Mouse (Mus musculus): ENCODE measurements around the gene Ctla4. TPM values are rescaled to one million over a fixed set of nuclear protein-coding genes. Genes with fewer than 3 reads are reported as not detected.

Gene Ctla4
- total RNA-seq, 1 experiment = not detected

DNA sequence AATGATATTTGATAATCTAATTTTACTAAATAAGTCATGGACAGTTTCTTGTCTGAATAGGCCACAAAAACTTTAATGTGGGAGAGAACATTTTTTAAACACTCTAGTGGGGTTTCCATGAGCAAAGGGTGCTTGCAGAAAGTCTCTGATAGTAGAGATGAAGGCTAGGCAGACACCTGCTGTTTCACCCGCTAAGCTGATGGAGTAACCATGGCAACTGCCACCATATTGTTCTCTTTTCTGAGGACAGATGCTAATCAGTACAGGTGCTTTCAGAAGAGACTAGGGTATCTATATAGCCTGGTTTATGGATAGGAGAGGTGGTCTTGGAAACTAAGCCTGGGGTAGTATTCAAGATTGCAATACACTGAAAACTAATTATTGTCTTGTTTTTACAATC lies 24.0 kb downstream of the Ctla4 start:
- DNase-seq (ENCODE audit: low read depth, low spot score) = no peak
- Histone ChIP-seq H3K27ac (ENCODE audit: insufficient read depth, low read depth, low read length, poor library complexity, severe bottlenecking) (no peak overlapping the region), H3K4me1 (ENCODE audit: control insufficient read depth in 2 of 2, insufficient read depth in 2 of 2, low read length in 2 of 2, poor library complexity in 1 of 2) (no peaks in the 10 kb centered on the region), H3K9me3 (ENCODE audit: control insufficient read depth, insufficient read depth, low read depth, low read length) (no peaks in the 10 kb centered on the region), H3K9ac (ENCODE audit: insufficient read depth, low read depth, low read length, poor library complexity, severe bottlenecking) (no peak overlapping the region), H3K36me3 (ENCODE audit: control insufficient read depth, insufficient read depth, low read length, poor library complexity, severe bottlenecking) (no peaks in the 10 kb centered on the region), H3K4me3 (ENCODE audit: insufficient read depth in 1 of 2, low read depth in 1 of 2, low read length in 2 of 2, poor library complexity in 1 of 2, severe bottlenecking in 1 of 2) (no peak overlapping the region)
- TF ChIP-seq HCFC1 (IDR thresholded peaks at IDR 0.05; ENCODE audit: borderline replicate concordance, insufficient read depth, low read length) (no peak), MAFK (IDR thresholded peaks at IDR 0.05; ENCODE audit: insufficient read depth, low read depth, low read length) (no peak), ZC3H11A (IDR thresholded peaks at IDR 0.05; ENCODE audit: borderline replicate concordance, low read depth, low read length) (no peak)
- in situ Hi-C loops (cut with MboI; ENCODE audit: low sequenced_read_pairs in 2 of 2, unreplicated experiment in 2 of 2) = no loop called here

DNA sequence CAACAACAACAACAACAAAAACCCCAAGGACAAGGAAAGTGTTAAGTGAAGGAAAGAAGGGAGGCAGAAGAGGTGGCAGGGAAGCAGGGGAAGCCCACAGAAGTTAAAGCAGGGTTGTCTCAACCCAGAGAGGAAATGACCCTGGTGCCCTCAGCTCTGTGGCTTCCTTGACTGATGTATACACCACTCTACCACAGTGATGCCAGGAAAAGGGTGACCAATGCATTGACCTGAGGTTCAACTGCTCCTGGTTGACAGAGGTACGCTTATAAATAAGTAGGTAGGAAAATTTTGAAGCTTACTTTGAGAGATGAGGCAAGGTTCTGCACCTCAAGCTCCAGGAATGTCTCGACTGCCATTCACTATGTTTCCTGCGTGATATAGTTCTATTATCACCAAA lies 24.8 kb downstream of the Ctla4 start:
- no peaks in the 10 kb centered on the region for H3K4me1 ChIP-seq (ENCODE audit: control insufficient read depth in 2 of 2, insufficient read depth in 2 of 2, low read length in 2 of 2, poor library complexity in 1 of 2)
- H3K36me3 ChIP-seq (ENCODE audit: control insufficient read depth, insufficient read depth, low read length, poor library complexity, severe bottlenecking) = no peaks in the 10 kb centered on the region
- no peaks in the 10 kb centered on the region for H3K9me3 ChIP-seq (ENCODE audit: control insufficient read depth, insufficient read depth, low read depth, low read length)
- TF ChIP-seq ZC3H11A (IDR thresholded peaks at IDR 0.05; ENCODE audit: borderline replicate concordance, low read depth, low read length) = no peak
- TF ChIP-seq MAFK (IDR thresholded peaks at IDR 0.05; ENCODE audit: insufficient read depth, low read depth, low read length) = no peak
- no peak for TF ChIP-seq ZNF384 (IDR thresholded peaks at IDR 0.05; ENCODE audit: low read depth, low read length)
- no peak for TF ChIP-seq CHD2 (IDR thresholded peaks at IDR 0.05; ENCODE audit: low read depth, low read length)
- TF ChIP-seq HCFC1 (IDR thresholded peaks at IDR 0.05; ENCODE audit: borderline replicate concordance, insufficient read depth, low read length) = no peak
- no peak overlapping the region for H3K27ac ChIP-seq (ENCODE audit: insufficient read depth, low read depth, low read length, poor library complexity, severe bottlenecking)
- no peak overlapping the region for H3K9ac ChIP-seq (ENCODE audit: insufficient read depth, low read depth, low read length, poor library complexity, severe bottlenecking)
- no peak overlapping the region for H3K4me3 ChIP-seq (ENCODE audit: insufficient read depth in 1 of 2, low read depth in 1 of 2, low read length in 2 of 2, poor library complexity in 1 of 2, severe bottlenecking in 1 of 2)
- no peak for DNase-seq (ENCODE audit: low read depth, low spot score)
- in situ Hi-C loops (cut with MboI; ENCODE audit: low sequenced_read_pairs in 2 of 2, unreplicated experiment in 2 of 2) = no loop called here

DNA sequence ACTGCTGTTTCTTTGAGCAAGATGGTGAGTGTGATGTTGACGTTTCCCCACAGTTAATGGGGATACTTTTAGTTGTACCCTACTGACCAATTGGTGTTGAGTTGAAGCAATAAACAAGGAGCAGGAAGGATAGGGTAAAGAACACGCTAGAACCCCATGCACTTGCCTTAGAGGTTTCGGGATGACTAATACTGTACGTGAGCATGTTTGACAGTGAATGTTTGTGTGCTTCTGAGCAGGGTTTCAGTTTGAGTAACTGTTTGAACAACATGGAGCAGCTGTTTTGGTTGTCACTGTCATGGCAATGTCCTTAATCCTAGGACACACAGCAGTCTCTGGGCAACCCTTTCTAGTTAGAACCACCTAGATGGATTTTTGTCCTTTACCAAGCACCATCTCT lies 26.5 kb downstream of the Ctla4 start:
- DNase-seq (ENCODE audit: low read depth, low spot score) = no peak

DNA sequence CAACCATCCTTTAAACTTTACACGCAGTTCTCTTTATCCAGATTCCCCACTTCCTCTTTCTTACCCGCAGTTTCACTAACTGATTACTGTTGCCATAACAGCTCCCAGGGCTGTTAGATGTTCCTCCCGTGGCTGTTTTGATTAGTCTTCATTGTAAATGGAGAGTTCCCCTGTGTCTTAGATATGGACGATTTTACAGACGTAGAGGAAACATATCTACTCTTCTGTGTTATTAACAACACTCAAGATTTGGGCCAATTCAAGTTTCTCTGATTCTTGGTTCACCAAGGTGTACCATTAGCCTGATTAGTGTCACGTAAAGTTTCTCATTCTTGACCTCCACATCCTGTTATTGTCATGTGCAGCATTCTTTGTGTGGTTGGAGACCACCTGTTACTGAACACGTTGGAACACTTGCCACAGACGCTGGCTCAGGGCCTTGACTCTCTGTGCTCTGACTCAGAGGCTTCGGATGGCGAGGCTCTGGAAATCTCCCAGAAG lies 29.5 kb downstream of the Ctla4 start:
- Histone ChIP-seq H3K9me3 (ENCODE audit: control insufficient read depth, insufficient read depth, low read depth, low read length) (no peaks in the 10 kb centered on the region), H3K9ac (ENCODE audit: insufficient read depth, low read depth, low read length, poor library complexity, severe bottlenecking) (no peak overlapping the region), H3K4me1 (ENCODE audit: control insufficient read depth in 2 of 2, insufficient read depth in 2 of 2, low read length in 2 of 2, poor library complexity in 1 of 2) (no peaks in the 10 kb centered on the region), H3K4me3 (ENCODE audit: insufficient read depth in 1 of 2, low read depth in 1 of 2, low read length in 2 of 2, poor library complexity in 1 of 2, severe bottlenecking in 1 of 2) (no peak overlapping the region), H3K27ac (ENCODE audit: insufficient read depth, low read depth, low read length, poor library complexity, severe bottlenecking) (no peak overlapping the region), H3K36me3 (ENCODE audit: control insufficient read depth, insufficient read depth, low read length, poor library complexity, severe bottlenecking) (no peaks in the 10 kb centered on the region)
- in situ Hi-C loops (cut with MboI; ENCODE audit: low sequenced_read_pairs in 2 of 2, unreplicated experiment in 2 of 2) = no loop called here
- DNase-seq (ENCODE audit: low read depth, low spot score) = no peak
- no peak for TF ChIP-seq ZNF384 (IDR thresholded peaks at IDR 0.05; ENCODE audit: low read depth, low read length)
- no peak for TF ChIP-seq CHD2 (IDR thresholded peaks at IDR 0.05; ENCODE audit: low read depth, low read length)
- no peak for TF ChIP-seq MAFK (IDR thresholded peaks at IDR 0.05; ENCODE audit: insufficient read depth, low read depth, low read length)
- no peak for TF ChIP-seq ZC3H11A (IDR thresholded peaks at IDR 0.05; ENCODE audit: borderline replicate concordance, low read depth, low read length)
- no peak for TF ChIP-seq HCFC1 (IDR thresholded peaks at IDR 0.05; ENCODE audit: borderline replicate concordance, insufficient read depth, low read length)

More for the DNA sequence above, 26.5 kb downstream of the Ctla4 start:
- in situ Hi-C loops (cut with MboI; ENCODE audit: low sequenced_read_pairs in 2 of 2, unreplicated experiment in 2 of 2) = no loop called here
- H3K4me1 ChIP-seq (ENCODE audit: control insufficient read depth in 2 of 2, insufficient read depth in 2 of 2, low read length in 2 of 2, poor library complexity in 1 of 2) = no peaks in the 10 kb centered on the region
- H3K9ac ChIP-seq (ENCODE audit: insufficient read depth, low read depth, low read length, poor library complexity, severe bottlenecking) = no peak overlapping the region
- H3K9me3 ChIP-seq (ENCODE audit: control insufficient read depth, insufficient read depth, low read depth, low read length) = no peaks in the 10 kb centered on the region
- H3K36me3 ChIP-seq (ENCODE audit: control insufficient read depth, insufficient read depth, low read length, poor library complexity, severe bottlenecking) = no peaks in the 10 kb centered on the region
- no peak overlapping the region for H3K27ac ChIP-seq (ENCODE audit: insufficient read depth, low read depth, low read length, poor library complexity, severe bottlenecking)
- no peak overlapping the region for H3K4me3 ChIP-seq (ENCODE audit: insufficient read depth in 1 of 2, low read depth in 1 of 2, low read length in 2 of 2, poor library complexity in 1 of 2, severe bottlenecking in 1 of 2)
- TF ChIP-seq HCFC1 (IDR thresholded peaks at IDR 0.05; ENCODE audit: borderline replicate concordance, insufficient read depth, low read length) (no peak), MAFK (IDR thresholded peaks at IDR 0.05; ENCODE audit: insufficient read depth, low read depth, low read length) (no peak), ZC3H11A (IDR thresholded peaks at IDR 0.05; ENCODE audit: borderline replicate concordance, low read depth, low read length) (no peak), CHD2 (IDR thresholded peaks at IDR 0.05; ENCODE audit: low read depth, low read length) (no peak), ZNF384 (IDR thresholded peaks at IDR 0.05; ENCODE audit: low read depth, low read length) (no peak)

All from ES-E14 (cell line).